In genomic region chr16:24475305-24475947, GRCm38 (mm10) we compare ENCODE assay signal across 18 mouse cellular contexts.
DNase-seq lines count a peak whose midpoint lies in the region; ATAC-seq and TF ChIP-seq lines count a peak whose summit lies in the region.
"Had no signal": no experiment of that assay in that cellular context is flagged by ENCODE, and none has a peak within 500 bp of the region (broad histone marks: within the 10 kb centered on the region; RNA-seq: fewer than 3 reads in every experiment).

No protein-coding gene starts in this region.

- no peaks in the 10 kb centered on the region for H3K36me3 ChIP-seq in hindbrain, embryonic 15.5 days
- no peaks in the 10 kb centered on the region for H3K36me3 ChIP-seq in hindbrain, embryonic 10.5 days
- H3K36me3 ChIP-seq in midbrain, embryonic 13.5 days, result no peaks in the 10 kb centered on the region
- no peaks in the 10 kb centered on the region for H3K36me3 ChIP-seq in midbrain, postnatal 0 days (ENCODE audit: insufficient read depth, low read length)
- H3K36me3 ChIP-seq: embryonic facial prominence, embryonic 15.5 days; liver, embryonic 12.5 days had no signal

- no peak overlapping the region for H3K27ac ChIP-seq in hindbrain, embryonic 15.5 days (replicated peaks)
- no peak overlapping the region for H3K27ac ChIP-seq in hindbrain, embryonic 10.5 days
- H3K27ac ChIP-seq in midbrain, embryonic 13.5 days, result no peak overlapping the region
- no peak overlapping the region for H3K27ac ChIP-seq in midbrain, postnatal 0 days (ENCODE audit: low read depth, low read length)
- H3K27ac ChIP-seq: embryonic facial prominence, embryonic 15.5 days; layer of hippocampus, adult 2 months; liver, embryonic 12.5 days; lung, embryonic 15.5 days had no signal

- intact Hi-C loops in heart, postnatal 10 days (cut with DNase I), result no loop called here

- DNase-seq in heart, adult 11 months, result peak; percentile 56
- DNase-seq in heart, postnatal 10 days, result no peak
- no peak for DNase-seq in hindbrain, embryonic 10.5 days (ENCODE audit: low spot score)
- no peak for DNase-seq in midbrain, postnatal 0 days (ENCODE audit: low spot score)
- DNase-seq in yolk sac, embryonic 10.5 days (ENCODE audit: low spot score), result peak; percentile 52
- no peak for DNase-seq in B cell, adult 2 months
- DNase-seq: adrenal gland, adult 2 months; cerebellum, postnatal 10 days; embryo, embryonic 11 days; left cerebral cortex, postnatal 4 days; midbrain, embryonic 14.5 days had no signal

- no peak overlapping the region for H3K4me2 ChIP-seq in hindbrain, embryonic 15.5 days
- H3K4me2 ChIP-seq in midbrain, embryonic 13.5 days (replicated peaks), result no peak overlapping the region
- H3K4me2 ChIP-seq in midbrain, postnatal 0 days (ENCODE audit: low read depth, low read length, poor library complexity, severe bottlenecking), result no peak overlapping the region
- H3K4me2 ChIP-seq: embryonic facial prominence, embryonic 15.5 days; liver, embryonic 12.5 days; lung, embryonic 15.5 days had no signal

- ATAC-seq in hindbrain, embryonic 15.5 days (ENCODE audit: low FRiP score, low read depth), result 0 out of 2 replicates have a peak, but pooled peaks have one; percentile 36
- peak; percentile 43; the same call in 1 of the 2 replicates for ATAC-seq in midbrain, embryonic 13.5 days
- ATAC-seq in midbrain, postnatal 0 days (ENCODE audit: low FRiP score), result no peak
- ATAC-seq: forebrain, embryonic 14.5 days; liver, embryonic 12.5 days had no signal

- H3K9me3 ChIP-seq in hindbrain, embryonic 15.5 days, result no peaks in the 10 kb centered on the region
- no peaks in the 10 kb centered on the region for H3K9me3 ChIP-seq in hindbrain, embryonic 10.5 days
- H3K9me3 ChIP-seq in midbrain, embryonic 13.5 days, result no peaks in the 10 kb centered on the region
- H3K9me3 ChIP-seq in midbrain, postnatal 0 days (ENCODE audit: low read length), result no peaks in the 10 kb centered on the region
- H3K9me3 ChIP-seq: embryonic facial prominence, embryonic 15.5 days; liver, embryonic 12.5 days; lung, embryonic 15.5 days had no signal

- H3K4me3 ChIP-seq in hindbrain, embryonic 15.5 days, result no peak overlapping the region
- H3K4me3 ChIP-seq in hindbrain, embryonic 10.5 days, result no peak overlapping the region
- H3K4me3 ChIP-seq in midbrain, embryonic 13.5 days (replicated peaks), result no peak overlapping the region
- H3K4me3 ChIP-seq in midbrain, postnatal 0 days (ENCODE audit: low read depth, low read length), result no peak overlapping the region
- H3K4me3 ChIP-seq: embryonic facial prominence, embryonic 15.5 days; layer of hippocampus, adult 2 months; liver, embryonic 12.5 days; lung, embryonic 15.5 days had no signal

- 69% methylated on average over 8 of the region's 8 CpGs for WGBS in hindbrain, embryonic 15.5 days
- WGBS in hindbrain, embryonic 10.5 days, result 77% methylated on average over 8 of the region's 8 CpGs
- WGBS in midbrain, embryonic 13.5 days, result 84% methylated on average over 8 of the region's 8 CpGs
- WGBS in midbrain, postnatal 0 days, result 85% methylated on average over 8 of the region's 8 CpGs

- H3K9ac ChIP-seq in hindbrain, embryonic 15.5 days, result no peak overlapping the region
- H3K9ac ChIP-seq in midbrain, embryonic 13.5 days (replicated peaks), result no peak overlapping the region
- H3K9ac ChIP-seq in midbrain, postnatal 0 days (replicated peaks; ENCODE audit: low read length, poor library complexity, severe bottlenecking), result no peak overlapping the region
- H3K9ac ChIP-seq: embryonic facial prominence, embryonic 15.5 days; liver, embryonic 12.5 days; lung, embryonic 15.5 days had no signal

- H3K27me3 ChIP-seq in hindbrain, embryonic 15.5 days, result no peaks in the 10 kb centered on the region
- H3K27me3 ChIP-seq in hindbrain, embryonic 10.5 days (ENCODE audit: insufficient read depth, poor library complexity, severe bottlenecking), result no peaks in the 10 kb centered on the region
- no peaks in the 10 kb centered on the region for H3K27me3 ChIP-seq in midbrain, embryonic 13.5 days
- H3K27me3 ChIP-seq in midbrain, postnatal 0 days (ENCODE audit: insufficient read depth, low read length), result no peaks in the 10 kb centered on the region
- H3K27me3 ChIP-seq: embryonic facial prominence, embryonic 15.5 days; liver, embryonic 12.5 days; lung, embryonic 15.5 days had no signal

- peaks cover 14% of the 10 kb centered on the region for H3K4me1 ChIP-seq in hindbrain, embryonic 15.5 days (replicated peaks)
- H3K4me1 ChIP-seq in hindbrain, embryonic 10.5 days (replicated peaks), result peaks cover 23% of the 10 kb centered on the region
- peaks cover 9% of the 10 kb centered on the region for H3K4me1 ChIP-seq in midbrain, embryonic 13.5 days (replicated peaks)
- H3K4me1 ChIP-seq in midbrain, postnatal 0 days (ENCODE audit: insufficient read depth, low read length), result no peaks in the 10 kb centered on the region

- TF ChIP-seq CTCF in midbrain, postnatal 0 days (IDR thresholded peaks at IDR 0.05), result no peak

Comparison
In these comparisons a context has a peak if more than half of its experiments do, and no peak if none do; other contexts are left out.
1. DNase-seq: peak in heart, adult 11 months (single experiment) and yolk sac, embryonic 10.5 days (single experiment); none in heart, postnatal 10 days (0 of 2), hindbrain, embryonic 10.5 days (single experiment), midbrain, postnatal 0 days (single experiment) and B cell, adult 2 months (0 of 2).